Comparison of ENCODE assay signal across 13 mouse cellular contexts in genomic region chr2:66131862-66132544, GRCm38 (mm10).
"Had no signal": no experiment of that assay in that cellular context is flagged by ENCODE, and none has a peak within 500 bp of the region (broad histone marks: within the 10 kb centered on the region; RNA-seq: fewer than 3 reads in every experiment).

No protein-coding gene starts in this region.

- H3K27ac ChIP-seq: hindbrain, embryonic 14.5 days; intestine, embryonic 15.5 days; limb, embryonic 10.5 days; liver, embryonic 15.5 days; macrophage; midbrain, embryonic 15.5 days; neural tube, embryonic 12.5 days; stomach, embryonic 15.5 days had no signal

- H3K9ac ChIP-seq: hindbrain, embryonic 14.5 days; intestine, embryonic 15.5 days; liver, embryonic 15.5 days; midbrain, embryonic 15.5 days; neural tube, embryonic 12.5 days; stomach, embryonic 15.5 days had no signal

- H3K36me3 ChIP-seq: intestine, embryonic 15.5 days; limb, embryonic 10.5 days; liver, embryonic 15.5 days; midbrain, embryonic 15.5 days; neural tube, embryonic 12.5 days; stomach, embryonic 15.5 days had no signal

- H3K27me3 ChIP-seq: intestine, embryonic 15.5 days; liver, embryonic 15.5 days; megakaryocyte, embryonic 14.5 days; midbrain, embryonic 15.5 days; neural tube, embryonic 12.5 days; stomach, embryonic 15.5 days had no signal

- H3K4me3 ChIP-seq: intestine, embryonic 15.5 days; limb, embryonic 10.5 days; liver, embryonic 15.5 days; megakaryocyte, embryonic 14.5 days; midbrain, embryonic 15.5 days; neural tube, embryonic 12.5 days; stomach, embryonic 15.5 days had no signal

- ATAC-seq: intestine, embryonic 15.5 days; midbrain, embryonic 15.5 days had no signal

- H3K4me1 ChIP-seq: intestine, embryonic 15.5 days; limb, embryonic 10.5 days; liver, embryonic 15.5 days; megakaryocyte, embryonic 14.5 days; midbrain, embryonic 15.5 days; neural tube, embryonic 12.5 days; stomach, embryonic 15.5 days had no signal

- DNase-seq: retina, postnatal 1 day; right cerebral cortex, postnatal 14 days had no signal

- H3K9me3 ChIP-seq: intestine, embryonic 15.5 days; limb, embryonic 10.5 days; liver, embryonic 15.5 days; midbrain, embryonic 15.5 days; neural tube, embryonic 12.5 days; stomach, embryonic 15.5 days had no signal

- H3K4me2 ChIP-seq: hindbrain, embryonic 14.5 days; intestine, embryonic 15.5 days; liver, embryonic 11.5 days; liver, embryonic 15.5 days; midbrain, embryonic 11.5 days; midbrain, embryonic 15.5 days; neural tube, embryonic 12.5 days; stomach, embryonic 15.5 days had no signal
